Mouse (Mus musculus) neural tube, embryonic 15.5 days (tissue): ENCODE results near the gene Asic2. TPM values are rescaled to one million over a fixed set of nuclear protein-coding genes. Genes with fewer than 3 reads are reported as not detected.

ENCODE experiments used
- ATAC-seq: fragments of 200-750 bp; cut with Nextera tagmentation; 2 replicates; pipeline ENCODE4 v1.8.0; 2017; ENCODE audit warnings: mild to moderate bottlenecking, moderate TSS enrichment, moderate library complexity; ENCODE audit not compliant: low FRiP score
- H3K27ac ChIP-seq: fragments of 300-500 bp; sonication (generic); replicated peaks from 2 replicates; pipeline ENCODE4 v1.5.1; 2015; ENCODE audit warnings: mild to moderate bottlenecking, inconsistent platforms
- H3K27me3 ChIP-seq: fragments of 300-500 bp; sonication (generic); replicated peaks from 2 replicates; pipeline ENCODE4 v1.6.1; 2015; ENCODE audit warnings: inconsistent platforms
- H3K36me3 ChIP-seq: fragments of 300-500 bp; sonication (generic); 2 replicates; pipeline ENCODE4 v1.6.1; 2015; ENCODE audit warnings: inconsistent platforms
- H3K4me1 ChIP-seq: fragments of 300-500 bp; sonication (generic); 2 replicates; pipeline ENCODE4 v1.6.1; 2015; ENCODE audit warnings: inconsistent platforms
- H3K4me2 ChIP-seq: fragments of 300-500 bp; sonication (generic); 2 replicates; pipeline ENCODE4 v1.6.1; 2015; ENCODE audit warnings: inconsistent platforms, mild to moderate bottlenecking, moderate library complexity
- H3K4me3 ChIP-seq: fragments of 300-500 bp; sonication (generic); replicated peaks from 2 replicates; pipeline ENCODE4 v1.5.1; 2015; ENCODE audit warnings: mild to moderate bottlenecking, inconsistent platforms
- H3K9ac ChIP-seq: fragments of 300-500 bp; sonication (generic); replicated peaks from 2 replicates; pipeline ENCODE4 v1.6.1; 2015; ENCODE audit warnings: mild to moderate bottlenecking, inconsistent platforms
- H3K9me3 ChIP-seq: fragments of 300-500 bp; sonication (generic); replicated peaks from 2 replicates; pipeline ENCODE4 v1.6.1; 2016; ENCODE audit warnings: inconsistent platforms
- WGBS: fragments of 180-500 bp; shearing (Covaris S2); methylation state at CpG from one replicate; pipeline ENCODE4 v1.1.7; 2015; ENCODE audit warnings: mixed read lengths; 5-methylcytosine and 5-hydroxymethylcytosine counted together
- polyA plus RNA-seq: library from polyadenylated mRNA; unstranded; fragments of >200 nt; fragmentation: Nextera tagmentation; extraction: Ambion mirVana; gene quantifications from 2 replicates; pipeline ENCODE4 v1.2.1, GENCODE M21; 2015

Asic2 gene
- polyA plus RNA-seq, 1 experiment from 2014 or later, result 21.3 TPM

DNA sequence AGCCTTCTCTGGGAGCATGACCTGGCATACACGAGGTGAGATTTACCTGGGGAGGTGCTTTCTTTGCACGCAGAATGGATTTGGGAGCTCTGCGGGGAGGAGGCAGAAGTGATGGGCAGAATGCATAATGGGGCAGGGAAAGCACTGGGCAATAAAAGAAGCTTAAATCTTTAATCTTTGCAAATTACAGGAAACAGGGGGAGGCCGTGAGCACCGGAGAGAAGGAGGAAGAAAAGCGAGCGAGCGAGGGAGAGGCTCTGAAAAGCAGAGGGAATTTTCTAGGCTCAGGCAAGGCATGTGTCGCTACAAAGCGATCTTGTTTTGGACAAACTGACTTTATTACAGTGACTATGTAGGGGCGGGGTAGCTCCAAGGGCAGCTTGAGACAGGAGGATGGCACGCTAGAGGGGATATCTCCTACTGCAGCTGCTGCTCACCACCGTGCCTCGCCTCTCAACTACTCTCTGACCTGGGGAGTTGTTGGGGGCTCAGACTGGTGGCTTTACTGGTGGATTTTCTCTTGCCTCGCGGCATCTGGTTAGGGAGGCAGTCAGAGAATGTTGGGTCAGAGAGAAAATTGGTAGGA, 1010.1 kb downstream of the Asic2 start:
- Histone ChIP-seq H3K4me1 (peaks cover 25% of the 10 kb centered on the region), H3K27me3 (no peaks in the 10 kb centered on the region), H3K27ac (0 out of 2 replicates have a peak overlapping the region, but pooled peaks have one; percentile 25), H3K36me3 (no peaks in the 10 kb centered on the region), H3K9me3 (no peaks in the 10 kb centered on the region), H3K4me2 (peak overlapping the region; percentile 28), H3K4me3 (no peak overlapping the region), H3K9ac (no peak overlapping the region)
- 9% methylated on average over 16 of the region's 16 CpGs for WGBS
- ATAC-seq, result no peak; the same call in 1 of the 2 replicates

DNA sequence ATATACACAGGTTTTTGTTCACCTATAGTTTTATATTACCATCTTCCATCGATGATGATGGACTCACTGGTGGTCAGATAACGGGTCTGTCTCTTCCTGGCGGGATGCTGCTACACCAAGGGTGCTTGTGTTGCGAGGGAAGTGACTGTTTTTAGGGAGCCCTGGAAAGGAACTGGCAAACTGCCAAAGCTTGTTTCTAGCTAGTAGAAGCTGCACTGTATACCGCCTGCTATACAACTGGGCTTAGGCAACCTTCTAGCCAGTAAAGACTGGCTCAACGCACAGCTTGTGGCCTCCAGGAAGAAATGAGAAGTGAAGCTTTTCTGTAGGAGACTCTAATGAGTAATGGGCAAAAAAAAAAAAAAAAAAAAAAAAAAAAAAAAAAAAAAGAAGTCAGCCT, 1012.3 kb downstream of the Asic2 start:
- no peaks in the 10 kb centered on the region for H3K27me3 ChIP-seq
- no peak overlapping the region for H3K4me3 ChIP-seq
- 72% methylated on average over 6 of the region's 6 CpGs for WGBS
- H3K36me3 ChIP-seq, result no peaks in the 10 kb centered on the region
- no peak overlapping the region for H3K27ac ChIP-seq
- no peak for ATAC-seq
- H3K4me1 ChIP-seq, result peaks cover 15% of the 10 kb centered on the region
- H3K4me2 ChIP-seq, result no peak overlapping the region
- no peaks in the 10 kb centered on the region for H3K9me3 ChIP-seq
- H3K9ac ChIP-seq, result no peak overlapping the region

DNA sequence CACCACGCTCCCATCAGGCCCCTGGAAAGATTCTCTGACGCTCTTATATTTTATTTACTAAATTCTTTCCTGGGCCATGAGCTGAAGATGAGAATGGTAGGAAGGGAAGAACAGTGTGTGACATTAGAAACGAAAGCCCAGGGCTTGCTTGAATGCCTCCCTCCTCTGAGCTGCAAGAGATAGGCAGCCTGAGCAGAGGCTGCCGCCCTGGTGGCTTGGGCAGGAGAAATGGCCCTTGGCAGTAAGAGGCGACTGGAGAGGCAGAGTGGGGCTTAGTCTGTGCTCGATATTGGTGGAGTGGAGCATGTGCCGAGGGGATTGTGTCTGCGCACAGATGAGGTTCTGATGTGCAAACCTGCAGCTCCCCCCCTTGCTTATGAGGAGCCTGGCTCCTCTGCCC, 1014.1 kb downstream of the Asic2 start:
- Histone ChIP-seq H3K4me2 (no peak overlapping the region), H3K4me3 (no peak overlapping the region), H3K27me3 (no peaks in the 10 kb centered on the region), H3K9ac (no peak overlapping the region), H3K27ac (no peak overlapping the region), H3K4me1 (peaks cover 12% of the 10 kb centered on the region), H3K36me3 (no peaks in the 10 kb centered on the region), H3K9me3 (no peaks in the 10 kb centered on the region)
- no peak for ATAC-seq
- 80% methylated on average over 8 of the region's 8 CpGs for WGBS

GRCm38 (mm10) chr11:80949068-80949738, 1019.1 kb downstream of the Asic2 start:
- 81% methylated on average over 11 of the region's 11 CpGs for WGBS
- ATAC-seq, result no peak
- Histone ChIP-seq H3K4me2 (no peak overlapping the region), H3K4me3 (no peak overlapping the region), H3K27ac (no peak overlapping the region), H3K27me3 (no peaks in the 10 kb centered on the region), H3K9ac (no peak overlapping the region), H3K9me3 (no peaks in the 10 kb centered on the region), H3K36me3 (no peaks in the 10 kb centered on the region), H3K4me1 (no peaks in the 10 kb centered on the region)

DNA sequence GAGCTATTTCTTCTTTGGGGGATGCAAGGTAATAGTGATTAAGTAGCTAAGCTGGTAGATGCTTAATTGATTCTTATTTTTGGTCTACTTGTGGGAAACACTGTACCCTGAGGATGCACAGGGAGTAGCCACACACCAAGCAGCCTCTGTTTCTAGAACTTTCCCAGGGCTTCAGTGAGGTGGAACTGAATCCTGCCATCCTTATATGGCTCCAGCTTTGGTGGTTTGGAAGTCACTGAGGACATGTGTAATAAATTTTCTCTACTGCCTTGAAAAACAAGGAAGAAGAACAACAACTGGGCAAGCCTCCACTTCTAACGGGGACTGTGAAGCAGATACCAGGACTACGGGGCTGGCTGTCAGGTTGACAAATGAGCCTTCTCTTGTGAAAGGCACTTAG, 1020.2 kb downstream of the Asic2 start:
- WGBS, result 8% methylated on average over 2 of the region's 2 CpGs
- H3K36me3 ChIP-seq, result no peaks in the 10 kb centered on the region
- H3K27ac ChIP-seq, result no peak overlapping the region
- no peaks in the 10 kb centered on the region for H3K4me1 ChIP-seq
- no peak overlapping the region for H3K4me3 ChIP-seq
- ATAC-seq, result no peak
- H3K27me3 ChIP-seq, result no peaks in the 10 kb centered on the region
- no peak overlapping the region for H3K4me2 ChIP-seq
- no peaks in the 10 kb centered on the region for H3K9me3 ChIP-seq
- no peak overlapping the region for H3K9ac ChIP-seq

GRCm38 (mm10) chr11:80946163-80946562, 1022.1 kb downstream of the Asic2 start:
- WGBS, result 77% methylated on average over 6 of the region's 6 CpGs
- Histone ChIP-seq H3K36me3 (no peaks in the 10 kb centered on the region), H3K27me3 (no peaks in the 10 kb centered on the region), H3K4me1 (no peaks in the 10 kb centered on the region), H3K27ac (no peak overlapping the region), H3K9ac (no peak overlapping the region), H3K4me3 (no peak overlapping the region), H3K9me3 (no peaks in the 10 kb centered on the region), H3K4me2 (no peak overlapping the region)
- no peak for ATAC-seq

- Histone ChIP-seq H3K4me2 (no peak overlapping the region), H3K9ac (no peak overlapping the region), H3K27me3 (no peaks in the 10 kb centered on the region), H3K4me3 (no peak overlapping the region), H3K9me3 (no peaks in the 10 kb centered on the region), H3K4me1 (peaks cover 8% of the 10 kb centered on the region; the same call in 1 of the 2 replicates), H3K27ac (no peak overlapping the region), H3K36me3 (no peaks in the 10 kb centered on the region)
- 69% methylated on average over 19 of the region's 19 CpGs for WGBS
- no peak for ATAC-seq
Measured at GRCm38 (mm10) chr11:80923286-80923951, 1044.8 kb downstream of the Asic2 start.

- Histone ChIP-seq H3K4me3 (no peak overlapping the region), H3K9me3 (no peaks in the 10 kb centered on the region), H3K27me3 (no peaks in the 10 kb centered on the region), H3K4me1 (peaks cover 8% of the 10 kb centered on the region; the same call in 1 of the 2 replicates), H3K4me2 (no peak overlapping the region), H3K36me3 (no peaks in the 10 kb centered on the region), H3K9ac (no peak overlapping the region), H3K27ac (no peak overlapping the region)
- no peak for ATAC-seq
- WGBS, result 88% methylated on average over 5 of the region's 5 CpGs
Measured at GRCm38 (mm10) chr11:80918332-80918731, 1049.9 kb downstream of the Asic2 start.

- Histone ChIP-seq H3K4me3 (no peak overlapping the region), H3K9ac (no peak overlapping the region), H3K4me2 (no peak overlapping the region), H3K27ac (no peak overlapping the region), H3K27me3 (no peaks in the 10 kb centered on the region), H3K36me3 (no peaks in the 10 kb centered on the region), H3K4me1 (peaks cover 8% of the 10 kb centered on the region; the same call in 1 of the 2 replicates), H3K9me3 (no peaks in the 10 kb centered on the region)
- ATAC-seq, result no peak
Measured at GRCm38 (mm10) chr11:80917688-80918087, 1050.6 kb downstream of the Asic2 start.

DNA sequence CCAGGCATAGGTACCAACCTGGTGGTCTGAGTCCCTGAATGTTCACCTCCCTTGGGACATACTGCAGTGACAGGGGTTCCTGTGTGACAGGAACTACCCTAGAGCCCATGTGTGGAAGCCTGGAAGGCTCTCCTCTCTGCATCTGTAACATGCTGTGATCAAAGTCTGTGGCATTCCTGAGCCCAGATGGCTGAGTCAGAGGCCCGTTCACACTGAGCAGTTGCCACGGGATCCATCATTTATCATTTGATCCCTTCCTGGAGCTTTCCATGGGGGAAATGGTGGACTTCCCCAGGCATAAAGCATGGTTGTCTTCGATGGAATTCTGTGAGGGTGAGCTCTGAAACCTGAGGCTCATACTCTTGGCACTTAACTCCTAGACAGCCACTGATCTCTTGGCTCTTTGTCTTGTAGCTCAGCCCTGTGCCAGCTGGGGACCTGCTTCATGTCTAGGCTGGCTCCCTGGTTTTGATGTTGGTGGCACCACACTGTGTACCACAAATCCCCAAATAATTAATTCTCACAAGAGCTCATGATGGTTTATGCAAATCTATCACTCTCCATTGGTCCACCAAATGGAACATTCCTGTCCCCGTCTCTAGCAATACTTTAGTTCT, 1054.7 kb downstream of the Asic2 start:
- no peaks in the 10 kb centered on the region for H3K9me3 ChIP-seq
- no peak overlapping the region for H3K9ac ChIP-seq
- H3K36me3 ChIP-seq, result no peaks in the 10 kb centered on the region
- ATAC-seq, result no peak
- no peak overlapping the region for H3K27ac ChIP-seq
- H3K4me1 ChIP-seq, result no peaks in the 10 kb centered on the region
- H3K4me3 ChIP-seq, result no peak overlapping the region
- no peak overlapping the region for H3K4me2 ChIP-seq
- 48% methylated on average over 4 of the region's 4 CpGs for WGBS
- no peaks in the 10 kb centered on the region for H3K27me3 ChIP-seq

DNA sequence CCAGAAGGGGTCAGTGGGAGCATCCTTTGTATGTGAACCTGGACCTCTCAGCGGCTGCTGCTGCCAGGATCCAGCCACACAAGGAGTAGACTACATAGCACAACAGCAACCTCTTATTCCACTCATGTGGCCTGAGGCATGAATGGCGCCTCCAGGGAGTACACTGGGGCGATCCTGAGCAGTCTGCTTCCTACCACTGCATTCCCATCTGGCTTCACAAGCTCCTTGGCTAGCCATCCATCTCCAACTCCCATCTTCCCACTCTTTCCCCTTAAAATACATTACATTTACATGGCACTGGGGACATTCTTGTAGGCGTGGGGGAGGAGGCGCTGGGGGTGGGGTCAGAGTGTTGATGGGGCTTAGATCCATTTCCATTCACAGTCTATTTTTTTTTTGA, 1055.5 kb downstream of the Asic2 start:
- H3K27ac ChIP-seq, result no peak overlapping the region
- H3K9me3 ChIP-seq, result no peaks in the 10 kb centered on the region
- H3K9ac ChIP-seq, result no peak overlapping the region
- H3K27me3 ChIP-seq, result no peaks in the 10 kb centered on the region
- no peaks in the 10 kb centered on the region for H3K36me3 ChIP-seq
- H3K4me3 ChIP-seq, result no peak overlapping the region
- WGBS, result 81% methylated on average over 5 of the region's 5 CpGs
- H3K4me2 ChIP-seq, result no peak overlapping the region
- ATAC-seq, result no peak
- no peaks in the 10 kb centered on the region for H3K4me1 ChIP-seq

GRCm38 (mm10) chr11:80907820-80908219, 1060.4 kb downstream of the Asic2 start:
- 89% methylated on average over 6 of the region's 6 CpGs for WGBS
- no peak overlapping the region for H3K9ac ChIP-seq
- no peak for ATAC-seq
- no peaks in the 10 kb centered on the region for H3K9me3 ChIP-seq
- H3K27ac ChIP-seq, result no peak overlapping the region
- H3K4me1 ChIP-seq, result 0 out of 2 replicates have a peak, but pooled peaks cover 5% of the 10 kb centered on the region
- no peak overlapping the region for H3K4me3 ChIP-seq
- no peaks in the 10 kb centered on the region for H3K27me3 ChIP-seq
- H3K4me2 ChIP-seq, result no peak overlapping the region
- no peaks in the 10 kb centered on the region for H3K36me3 ChIP-seq
